Mouse (Mus musculus) hindbrain, embryonic 11.5 days (tissue): ENCODE results near the gene Arl2. TPM values are rescaled to one million over a fixed set of nuclear protein-coding genes. Genes with fewer than 3 reads are reported as not detected.
"Not testable (repeated sequence)": the region's sequence is repeated elsewhere in the genome, so short reads cannot be mapped to it uniquely, and the experiment has no call there.

Source experiments
- ATAC-seq: fragments of 200-750 bp; cut with Nextera tagmentation; 2 replicates; pipeline ENCODE4 v1.8.0; 2017; ENCODE audit warnings: mild to moderate bottlenecking, moderate TSS enrichment, moderate library complexity; ENCODE audit not compliant: low FRiP score
- DNase-seq: peaks from one replicate; pipeline ENCODE4 v3.0.0-alpha.2; 2015; ENCODE audit warnings: low spot score
- H3K27ac ChIP-seq: fragments of 300-500 bp; sonication (generic); 2 replicates; pipeline ENCODE4 v1.5.1; 2014; ENCODE audit warnings: mild to moderate bottlenecking, low read depth, low read length
- H3K27me3 ChIP-seq: fragments of 300-500 bp; sonication (generic); 2 replicates; pipeline ENCODE4 v1.6.1; 2014; ENCODE audit warnings: mild to moderate bottlenecking, low read length, moderate library complexity, mixed read lengths; ENCODE audit not compliant: control insufficient read depth, insufficient read depth
- H3K36me3 ChIP-seq: fragments of 300-500 bp; sonication (generic); 2 replicates; pipeline ENCODE4 v1.6.1; 2014; ENCODE audit warnings: mild to moderate bottlenecking, low read length, moderate library complexity, mixed read lengths; ENCODE audit not compliant: control insufficient read depth, insufficient read depth
- H3K4me1 ChIP-seq: fragments of 300-500 bp; sonication (generic); replicated peaks from 2 replicates; pipeline ENCODE4 v1.6.1; 2014; ENCODE audit warnings: low read length, mixed read lengths; ENCODE audit not compliant: control insufficient read depth, insufficient read depth
- H3K4me2 ChIP-seq: fragments of 300-500 bp; sonication (generic); replicated peaks from 2 replicates; pipeline ENCODE4 v1.6.1; 2014; ENCODE audit warnings: mild to moderate bottlenecking, low read depth, low read length
- H3K4me3 ChIP-seq: fragments of 300-500 bp; sonication (generic); 2 replicates; pipeline ENCODE4 v1.5.1; 2014; ENCODE audit warnings: low read depth, low read length
- H3K9ac ChIP-seq: fragments of 300-500 bp; sonication (generic); 2 replicates; pipeline ENCODE4 v1.6.1; 2014; ENCODE audit warnings: low read depth, low read length
- H3K9me3 ChIP-seq: fragments of 300-500 bp; sonication (generic); 2 replicates; pipeline ENCODE4 v1.6.1; 2016; ENCODE audit warnings: low read length; ENCODE audit not compliant: control insufficient read depth
- WGBS: fragments of 180-500 bp; shearing (Covaris S2); extraction: QIAGEN DNeasy Blood & Tissue Kit; methylation state at CpG from one replicate; pipeline ENCODE4 v1.1.7; 2014; 5-methylcytosine and 5-hydroxymethylcytosine counted together
- polyA plus RNA-seq: library from polyadenylated mRNA; unstranded; fragments of >200 nt; fragmentation: Nextera tagmentation; extraction: Ambion mirVana; gene quantifications from 2 replicates; pipeline ENCODE4 v1.2.1, GENCODE M21; 2014

Arl2 gene
- polyA plus RNA-seq, 1 experiment from 2014 or later: 80.0 TPM

- ATAC-seq (no peak), DNase-seq (no peak)
- no peaks in the 10 kb centered on the region for H3K4me1 ChIP-seq
- H3K9me3 ChIP-seq: no peaks in the 10 kb centered on the region
- WGBS: 87% methylated on average over 7 of the region's 7 CpGs
- no peaks in the 10 kb centered on the region for H3K27me3 ChIP-seq
- H3K9ac ChIP-seq: no peak overlapping the region
- no peak overlapping the region for H3K27ac ChIP-seq
- no peak overlapping the region; the same call in 1 of the 2 replicates for H3K4me2 ChIP-seq
- no peak overlapping the region for H3K4me3 ChIP-seq
- no peaks in the 10 kb centered on the region for H3K36me3 ChIP-seq
These were observed 9.0 kb downstream of the Arl2 start for GRCm38 (mm10) chr19:6132171-6132827.

GRCm38 (mm10) chr19:6130414-6131128 lies 10.8 kb downstream of the Arl2 start:
- not testable (repeated sequence) for H3K4me3 ChIP-seq, H3K9me3 ChIP-seq, H3K36me3 ChIP-seq, H3K4me1 ChIP-seq, H3K27ac ChIP-seq, ATAC-seq, H3K9ac ChIP-seq, H3K4me2 ChIP-seq, DNase-seq, H3K27me3 ChIP-seq
- WGBS: 83% methylated on average over 7 of the region's 7 CpGs

GRCm38 (mm10) chr19:6127760-6128341 lies 13.5 kb downstream of the Arl2 start, which contains the start of gene Snx15:
TSS of gene Snx15 (minus strand) at chr19:6128304.
- Histone ChIP-seq H3K4me1 (no peaks in the 10 kb centered on the region), H3K9me3 (no peaks in the 10 kb centered on the region), H3K36me3 (no peaks in the 10 kb centered on the region), H3K9ac (peak within 1 kb of the TSS; percentile 61), H3K4me2 (peak within 1 kb of the TSS; percentile 47), H3K27me3 (no peaks in the 10 kb centered on the region), H3K27ac (peak within 1 kb of the TSS; percentile 74; the same call in 1 of the 2 replicates), H3K4me3 (peak within 1 kb of the TSS; percentile 45)
- under 1% methylated on average over 32 of the region's 32 CpGs for WGBS
- DNase-seq (peak; percentile 92), ATAC-seq (peak; percentile 92)

- no peak for ATAC-seq
- no peak for DNase-seq
- no peak overlapping the region; the same call in 1 of the 2 replicates for H3K9ac ChIP-seq
- H3K4me3 ChIP-seq: peak overlapping the region; percentile 45
- no peaks in the 10 kb centered on the region for H3K36me3 ChIP-seq
- no peaks in the 10 kb centered on the region for H3K27me3 ChIP-seq
- H3K4me1 ChIP-seq: no peaks in the 10 kb centered on the region
- 75% methylated on average over 10 of the region's 10 CpGs for WGBS
- H3K4me2 ChIP-seq: peak overlapping the region; percentile 47
- H3K27ac ChIP-seq: no peak overlapping the region
- H3K9me3 ChIP-seq: no peaks in the 10 kb centered on the region
These were observed 14.4 kb downstream of the Arl2 start for GRCm38 (mm10) chr19:6126789-6127580.

- H3K9me3 ChIP-seq: no peaks in the 10 kb centered on the region
- no peak overlapping the region for H3K4me3 ChIP-seq
- DNase-seq (peak; percentile 72), ATAC-seq (no peak)
- no peak overlapping the region for H3K27ac ChIP-seq
- H3K36me3 ChIP-seq: no peaks in the 10 kb centered on the region
- no peaks in the 10 kb centered on the region for H3K27me3 ChIP-seq
- H3K9ac ChIP-seq: no peak overlapping the region
- H3K4me2 ChIP-seq: no peak overlapping the region
- WGBS: 25% methylated on average over 4 of the region's 4 CpGs
- H3K4me1 ChIP-seq: no peaks in the 10 kb centered on the region
These were observed 15.1 kb downstream of the Arl2 start for GRCm38 (mm10) chr19:6126289-6126688.

- Histone ChIP-seq H3K4me3 (no peak overlapping the region), H3K4me2 (no peak overlapping the region), H3K27me3 (no peaks in the 10 kb centered on the region), H3K36me3 (no peaks in the 10 kb centered on the region), H3K27ac (no peak overlapping the region), H3K4me1 (no peaks in the 10 kb centered on the region), H3K9ac (no peak overlapping the region), H3K9me3 (no peaks in the 10 kb centered on the region)
- ATAC-seq: no peak
- WGBS: 84% methylated on average over 2 of the region's 2 CpGs
- DNase-seq: no peak
These were observed 16.4 kb downstream of the Arl2 start for GRCm38 (mm10) chr19:6124898-6125297.

- DNase-seq: peak; percentile 36
- no peaks in the 10 kb centered on the region for H3K36me3 ChIP-seq
- no peak for ATAC-seq
- H3K9ac ChIP-seq: no peak overlapping the region
- 68% methylated on average over 8 of the region's 8 CpGs for WGBS
- H3K4me1 ChIP-seq: peaks cover 4% of the 10 kb centered on the region; the same call in 1 of the 2 replicates
- H3K27ac ChIP-seq: peak overlapping the region; percentile 36; the same call in 1 of the 2 replicates
- H3K4me3 ChIP-seq: no peak overlapping the region
- H3K27me3 ChIP-seq: no peaks in the 10 kb centered on the region
- H3K9me3 ChIP-seq: no peaks in the 10 kb centered on the region
- no peak overlapping the region for H3K4me2 ChIP-seq
These were observed 18.0 kb downstream of the Arl2 start for GRCm38 (mm10) chr19:6123330-6123729.

GRCm38 (mm10) chr19:6121761-6122160 lies 19.6 kb downstream of the Arl2 start:
- H3K9me3 ChIP-seq: no peaks in the 10 kb centered on the region
- no peak overlapping the region for H3K9ac ChIP-seq
- H3K27me3 ChIP-seq: no peaks in the 10 kb centered on the region
- no peak for ATAC-seq
- no peak overlapping the region for H3K27ac ChIP-seq
- DNase-seq: no peak
- H3K36me3 ChIP-seq: no peaks in the 10 kb centered on the region; the same call in 1 of the 2 replicates
- WGBS: 37% methylated on average over 19 of the region's 19 CpGs
- H3K4me2 ChIP-seq: no peak overlapping the region
- no peak overlapping the region for H3K4me3 ChIP-seq
- H3K4me1 ChIP-seq: peaks cover 9% of the 10 kb centered on the region
